Mouse (Mus musculus): Measurements from ENCODE around the gene Ntn3. TPM values are rescaled to one million over a fixed set of nuclear protein-coding genes. Genes with fewer than 3 reads are reported as not detected.

Ntn3 gene
- polyA plus RNA-seq (2014; fragmentation: Nextera tagmentation; extraction: Ambion mirVana), result 5.0 and 5.3 TPM in 2 replicates

DNA sequence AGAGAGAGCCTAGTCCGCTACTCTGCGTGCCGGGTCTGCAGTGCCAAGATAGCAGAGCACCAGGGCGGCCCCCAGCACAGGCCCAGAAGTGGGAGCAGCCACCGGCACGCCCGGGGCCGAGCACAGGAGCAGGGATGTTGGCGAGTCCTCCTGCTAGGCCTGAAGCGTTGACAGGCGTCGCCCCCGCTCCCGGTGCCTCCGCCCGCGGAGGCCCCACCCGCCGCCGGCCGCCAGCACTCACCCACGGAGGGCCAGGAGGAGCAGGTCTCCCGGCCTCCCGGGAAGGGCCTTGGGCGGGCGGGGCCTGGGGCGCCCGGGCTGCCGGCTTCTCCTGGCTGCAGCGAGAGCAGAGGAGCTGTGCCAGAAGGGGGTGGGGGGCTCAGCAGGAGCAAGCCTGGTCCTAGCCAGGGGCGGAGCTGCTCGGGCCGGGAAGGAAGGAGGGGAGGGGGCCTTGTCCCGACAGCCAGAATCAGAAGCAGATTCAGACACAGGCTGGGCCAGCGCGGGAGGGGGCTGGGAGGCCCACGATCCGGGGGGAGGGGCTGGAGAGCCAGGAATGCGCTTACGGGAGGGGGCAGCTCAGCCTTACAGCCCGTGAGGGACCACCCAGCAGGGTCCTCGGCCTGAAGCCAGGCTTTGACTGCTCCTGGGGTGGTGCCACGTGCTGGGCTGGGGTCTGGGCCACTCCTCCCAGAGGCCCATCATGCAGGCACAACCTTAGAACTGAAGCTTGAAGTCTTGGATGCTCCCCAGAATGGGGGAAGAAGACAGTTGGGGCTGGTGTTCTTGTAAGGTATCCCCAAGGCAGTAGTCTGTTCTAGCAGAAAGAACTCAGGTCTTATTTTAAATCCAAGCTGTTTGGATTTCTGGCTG lies at the start of gene Ntn3:
Gene Ntn3 (minus strand): TSS at position 489 of the 873 bp plus-strand sequence.
- Histone ChIP-seq H3K4me1 (ENCODE audit: control insufficient read depth, insufficient read depth, low read length) (peaks cover 59% of the 10 kb centered on the region), H3K27ac (ENCODE audit: low read depth, low read length) (peak within 1 kb of the TSS; percentile 79), H3K9me3 (ENCODE audit: control insufficient read depth, low read length) (no peaks in the 10 kb centered on the region), H3K9ac (replicated peaks; ENCODE audit: low read depth, low read length) (peak within 1 kb of the TSS; percentile 66), H3K36me3 (ENCODE audit: control insufficient read depth, insufficient read depth, low read length) (no peaks in the 10 kb centered on the region), H3K27me3 (ENCODE audit: control insufficient read depth, insufficient read depth, low read length) (0 out of 2 replicates have a peak, but pooled peaks cover 4% of the 10 kb centered on the region), H3K4me3 (ENCODE audit: low read depth, low read length) (peak within 1 kb of the TSS; percentile 36), H3K4me2 (ENCODE audit: low read depth, low read length) (peak within 1 kb of the TSS; percentile 92)
- WGBS, result 2% methylated on average over 39 of the region's 43 CpGs
- peak; percentile 22 for ATAC-seq (ENCODE audit: low read depth)

GRCm38 (mm10) chr17:24258981-24259380 lies 49.6 kb upstream of the Ntn3 start:
- no peak overlapping the region for H3K9ac ChIP-seq (replicated peaks; ENCODE audit: low read depth, low read length)
- H3K4me1 ChIP-seq (ENCODE audit: control insufficient read depth, insufficient read depth, low read length), result no peaks in the 10 kb centered on the region
- no peak overlapping the region for H3K27ac ChIP-seq (ENCODE audit: low read depth, low read length)
- ATAC-seq (ENCODE audit: low read depth), result no peak
- 81% methylated on average over 4 of the region's 4 CpGs for WGBS
- no peak overlapping the region for H3K4me3 ChIP-seq (ENCODE audit: low read depth, low read length)
- no peaks in the 10 kb centered on the region for H3K9me3 ChIP-seq (ENCODE audit: control insufficient read depth, low read length)
- H3K36me3 ChIP-seq (ENCODE audit: control insufficient read depth, insufficient read depth, low read length), result no peaks in the 10 kb centered on the region
- no peaks in the 10 kb centered on the region for H3K27me3 ChIP-seq (ENCODE audit: control insufficient read depth, insufficient read depth, low read length)
- H3K4me2 ChIP-seq (ENCODE audit: low read depth, low read length), result no peak overlapping the region

GRCm38 (mm10) chr17:24252329-24252728 lies 43.0 kb upstream of the Ntn3 start:
- Histone ChIP-seq H3K4me2 (ENCODE audit: low read depth, low read length) (no peak overlapping the region), H3K27me3 (ENCODE audit: control insufficient read depth, insufficient read depth, low read length) (no peaks in the 10 kb centered on the region), H3K27ac (ENCODE audit: low read depth, low read length) (no peak overlapping the region), H3K4me1 (ENCODE audit: control insufficient read depth, insufficient read depth, low read length) (peaks cover 11% of the 10 kb centered on the region; the same call in 1 of the 2 replicates), H3K4me3 (ENCODE audit: low read depth, low read length) (no peak overlapping the region; the same call in 1 of the 2 replicates), H3K9ac (replicated peaks; ENCODE audit: low read depth, low read length) (no peak overlapping the region), H3K9me3 (ENCODE audit: control insufficient read depth, low read length) (no peaks in the 10 kb centered on the region), H3K36me3 (ENCODE audit: control insufficient read depth, insufficient read depth, low read length) (no peaks in the 10 kb centered on the region)
- 94% methylated on average over 2 of the region's 2 CpGs for WGBS
- ATAC-seq (ENCODE audit: low read depth), result no peak

DNA sequence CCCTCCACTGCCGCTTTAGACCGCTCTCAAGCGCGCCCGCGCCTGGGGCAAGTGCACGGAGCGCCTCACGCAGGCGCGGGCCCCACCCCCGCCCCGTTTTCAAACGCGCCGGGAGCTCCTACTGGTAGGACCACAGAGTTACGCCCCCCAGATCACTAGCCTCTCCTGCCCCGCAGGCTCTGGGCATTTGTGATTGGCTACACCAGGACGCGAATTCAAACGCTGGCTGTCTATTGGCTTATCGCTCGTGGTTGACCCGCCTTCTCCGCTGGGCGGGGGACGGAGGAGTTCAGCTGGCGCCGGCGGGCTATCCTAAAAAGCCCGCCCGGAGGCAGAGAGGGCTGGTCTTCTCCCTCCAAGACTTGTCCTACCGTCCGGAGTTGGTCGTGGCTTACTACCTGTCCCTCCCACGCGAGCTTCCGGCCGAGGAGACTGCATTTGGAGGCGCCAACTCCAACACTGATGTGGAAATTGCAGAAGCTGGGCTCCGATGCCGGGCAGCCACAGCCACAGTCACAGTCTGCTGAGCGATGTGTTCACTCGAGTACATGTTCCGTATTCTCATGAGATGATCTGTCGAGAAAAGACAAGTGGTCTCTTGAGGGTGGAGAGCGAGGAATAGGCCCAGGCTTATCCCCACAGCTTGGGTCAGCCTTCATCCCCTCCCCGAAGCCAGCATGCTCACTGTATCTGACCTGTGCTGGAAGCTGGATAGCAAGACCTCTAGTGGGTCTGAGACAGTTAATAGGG lies 42.2 kb upstream of the Ntn3 start, which contains the start of gene Ccnf:
Gene Ccnf (minus strand): TSS at position 165 of the 750 bp plus-strand sequence.
- H3K27ac ChIP-seq (ENCODE audit: low read depth, low read length), result no peak within 1 kb of the TSS
- peak within 1 kb of the TSS; percentile 63 for H3K4me2 ChIP-seq (ENCODE audit: low read depth, low read length)
- no peaks in the 10 kb centered on the region for H3K27me3 ChIP-seq (ENCODE audit: control insufficient read depth, insufficient read depth, low read length)
- H3K4me1 ChIP-seq (ENCODE audit: control insufficient read depth, insufficient read depth, low read length), result peaks cover 11% of the 10 kb centered on the region; the same call in 1 of the 2 replicates
- peak within 1 kb of the TSS; percentile 66 for H3K4me3 ChIP-seq (ENCODE audit: low read depth, low read length)
- no peaks in the 10 kb centered on the region for H3K9me3 ChIP-seq (ENCODE audit: control insufficient read depth, low read length)
- no peaks in the 10 kb centered on the region for H3K36me3 ChIP-seq (ENCODE audit: control insufficient read depth, insufficient read depth, low read length)
- under 1% methylated on average over 47 of the region's 48 CpGs for WGBS
- peak within 1 kb of the TSS; percentile 67 for H3K9ac ChIP-seq (replicated peaks; ENCODE audit: low read depth, low read length)
- peak; percentile 100 for ATAC-seq (ENCODE audit: low read depth)

DNA sequence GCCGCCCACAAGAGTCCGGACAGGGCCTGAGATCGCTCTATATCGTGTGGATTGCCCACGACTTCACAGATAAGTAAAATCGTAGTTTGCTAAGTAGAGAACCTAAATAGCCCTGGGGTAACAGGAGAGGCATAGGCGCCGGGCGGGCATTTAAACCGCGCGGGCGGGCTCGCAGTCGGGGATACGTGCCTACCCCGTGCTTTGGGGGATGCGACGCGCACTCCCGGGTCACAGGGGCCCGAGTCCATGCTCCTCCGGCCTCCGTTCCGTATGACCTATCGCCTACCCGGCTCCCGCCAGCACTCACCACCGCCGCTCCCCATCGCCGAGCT lies 41.6 kb upstream of the Ntn3 start:
- peak overlapping the region; percentile 66 for H3K4me3 ChIP-seq (ENCODE audit: low read depth, low read length)
- no peaks in the 10 kb centered on the region for H3K27me3 ChIP-seq (ENCODE audit: control insufficient read depth, insufficient read depth, low read length)
- H3K36me3 ChIP-seq (ENCODE audit: control insufficient read depth, insufficient read depth, low read length), result no peaks in the 10 kb centered on the region
- no peak overlapping the region for H3K27ac ChIP-seq (ENCODE audit: low read depth, low read length)
- peak overlapping the region; percentile 63 for H3K4me2 ChIP-seq (ENCODE audit: low read depth, low read length)
- peaks cover 11% of the 10 kb centered on the region; the same call in 1 of the 2 replicates for H3K4me1 ChIP-seq (ENCODE audit: control insufficient read depth, insufficient read depth, low read length)
- WGBS, result under 1% methylated on average over 32 of the region's 32 CpGs
- ATAC-seq (ENCODE audit: low read depth), result no peak; the same call in 1 of the 2 replicates
- H3K9ac ChIP-seq (replicated peaks; ENCODE audit: low read depth, low read length), result peak overlapping the region; percentile 67
- H3K9me3 ChIP-seq (ENCODE audit: control insufficient read depth, low read length), result no peaks in the 10 kb centered on the region

DNA sequence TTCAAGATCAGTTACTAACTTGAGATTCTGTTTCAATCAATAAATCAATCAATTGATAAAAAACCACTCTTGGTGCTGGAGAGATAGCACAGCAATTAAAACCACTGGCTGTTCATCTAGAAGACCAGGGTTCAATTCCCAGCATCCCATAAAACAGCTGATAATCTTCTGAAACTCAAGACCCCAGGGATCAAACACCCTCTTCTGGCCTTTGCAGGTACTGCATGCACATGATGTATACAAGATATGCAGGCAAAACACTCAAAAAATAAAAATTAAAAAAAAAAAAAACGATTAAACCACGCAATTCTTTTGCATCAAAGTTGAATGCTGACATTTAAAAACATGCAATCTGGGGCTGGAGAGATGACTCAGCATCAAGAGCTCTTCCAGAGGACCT lies 39.3 kb upstream of the Ntn3 start:
- H3K4me2 ChIP-seq (ENCODE audit: low read depth, low read length), result no peak overlapping the region
- H3K27ac ChIP-seq (ENCODE audit: low read depth, low read length), result no peak overlapping the region
- peaks cover 11% of the 10 kb centered on the region; the same call in 1 of the 2 replicates for H3K4me1 ChIP-seq (ENCODE audit: control insufficient read depth, insufficient read depth, low read length)
- H3K27me3 ChIP-seq (ENCODE audit: control insufficient read depth, insufficient read depth, low read length), result no peaks in the 10 kb centered on the region
- WGBS, result 96% methylated on average over 2 of the region's 2 CpGs
- H3K9ac ChIP-seq (replicated peaks; ENCODE audit: low read depth, low read length), result no peak overlapping the region
- no peaks in the 10 kb centered on the region; the same call in 1 of the 2 replicates for H3K9me3 ChIP-seq (ENCODE audit: control insufficient read depth, low read length)
- no peak overlapping the region for H3K4me3 ChIP-seq (ENCODE audit: low read depth, low read length)
- no peak for ATAC-seq (ENCODE audit: low read depth)
- no peaks in the 10 kb centered on the region for H3K36me3 ChIP-seq (ENCODE audit: control insufficient read depth, insufficient read depth, low read length)

- no peak overlapping the region for H3K9ac ChIP-seq (replicated peaks; ENCODE audit: low read depth, low read length)
- H3K4me3 ChIP-seq (ENCODE audit: low read depth, low read length), result no peak overlapping the region
- no peak overlapping the region for H3K27ac ChIP-seq (ENCODE audit: low read depth, low read length)
- no peaks in the 10 kb centered on the region for H3K4me1 ChIP-seq (ENCODE audit: control insufficient read depth, insufficient read depth, low read length)
- WGBS, result 100% methylated on average over 8 of the region's 8 CpGs
- H3K36me3 ChIP-seq (ENCODE audit: control insufficient read depth, insufficient read depth, low read length), result peaks cover 14% of the 10 kb centered on the region
- no peak overlapping the region for H3K4me2 ChIP-seq (ENCODE audit: low read depth, low read length)
- no peaks in the 10 kb centered on the region for H3K27me3 ChIP-seq (ENCODE audit: control insufficient read depth, insufficient read depth, low read length)
- no peaks in the 10 kb centered on the region; the same call in 1 of the 2 replicates for H3K9me3 ChIP-seq (ENCODE audit: control insufficient read depth, low read length)
- ATAC-seq (ENCODE audit: low read depth), result no peak
These were observed 34.7 kb upstream of the Ntn3 start for GRCm38 (mm10) chr17:24244061-24244460.

GRCm38 (mm10) chr17:24243311-24243969 lies 34.1 kb upstream of the Ntn3 start:
- Histone ChIP-seq H3K27me3 (ENCODE audit: control insufficient read depth, insufficient read depth, low read length) (no peaks in the 10 kb centered on the region), H3K27ac (ENCODE audit: low read depth, low read length) (no peak overlapping the region), H3K4me2 (ENCODE audit: low read depth, low read length) (no peak overlapping the region), H3K36me3 (ENCODE audit: control insufficient read depth, insufficient read depth, low read length) (peaks cover 14% of the 10 kb centered on the region), H3K9ac (replicated peaks; ENCODE audit: low read depth, low read length) (no peak overlapping the region), H3K4me1 (ENCODE audit: control insufficient read depth, insufficient read depth, low read length) (no peaks in the 10 kb centered on the region), H3K4me3 (ENCODE audit: low read depth, low read length) (no peak overlapping the region), H3K9me3 (ENCODE audit: control insufficient read depth, low read length) (no peaks in the 10 kb centered on the region; the same call in 1 of the 2 replicates)
- ATAC-seq (ENCODE audit: low read depth), result no peak
- 90% methylated on average over 4 of the region's 4 CpGs for WGBS

All from neural tube, embryonic 14.5 days (tissue).